Mouse (Mus musculus): ENCODE measurements around the gene Abca6.

Abca6 gene

DNA sequence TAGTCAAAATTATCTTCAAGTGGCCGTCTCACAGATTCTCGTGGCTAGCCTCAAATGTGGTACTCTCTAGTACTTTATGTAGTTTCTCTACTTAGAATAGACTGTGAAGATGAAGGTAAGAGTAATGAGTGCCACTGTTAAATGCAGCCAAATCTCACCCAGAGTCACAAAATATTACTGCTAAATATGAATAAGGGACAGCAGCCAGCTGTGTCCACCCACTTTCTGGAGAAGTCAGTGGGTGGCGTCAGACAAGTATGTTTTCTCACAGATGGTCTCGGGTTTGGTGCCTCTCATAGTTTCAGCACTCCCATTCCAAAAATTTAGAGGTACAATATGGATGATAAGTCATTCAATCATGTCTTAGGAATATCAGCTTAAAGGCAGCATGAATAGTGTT, 56.3 kb downstream of the Abca6 start:
- DNase-seq, result no peak

DNA sequence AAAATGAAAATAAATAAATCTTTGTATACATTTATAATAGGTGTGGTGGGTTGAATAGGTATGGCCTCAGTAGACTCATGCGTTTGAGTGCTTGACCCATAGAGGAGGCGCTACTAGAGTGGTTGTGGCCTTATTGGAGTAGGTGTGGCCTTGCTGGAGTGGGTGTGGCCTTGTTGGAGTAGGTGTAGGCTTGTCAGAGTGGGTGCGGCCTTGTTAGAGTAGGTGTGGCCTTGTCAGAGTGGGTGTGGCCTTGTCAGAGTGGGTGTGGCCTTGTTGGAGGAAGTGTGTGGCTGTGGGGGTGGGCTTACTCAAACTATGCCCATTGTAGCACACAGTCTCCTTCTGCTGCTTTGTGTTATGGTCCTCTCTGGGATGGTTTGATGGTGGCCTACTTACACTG, 80.4 kb downstream of the Abca6 start:
- no peak for DNase-seq

DNA sequence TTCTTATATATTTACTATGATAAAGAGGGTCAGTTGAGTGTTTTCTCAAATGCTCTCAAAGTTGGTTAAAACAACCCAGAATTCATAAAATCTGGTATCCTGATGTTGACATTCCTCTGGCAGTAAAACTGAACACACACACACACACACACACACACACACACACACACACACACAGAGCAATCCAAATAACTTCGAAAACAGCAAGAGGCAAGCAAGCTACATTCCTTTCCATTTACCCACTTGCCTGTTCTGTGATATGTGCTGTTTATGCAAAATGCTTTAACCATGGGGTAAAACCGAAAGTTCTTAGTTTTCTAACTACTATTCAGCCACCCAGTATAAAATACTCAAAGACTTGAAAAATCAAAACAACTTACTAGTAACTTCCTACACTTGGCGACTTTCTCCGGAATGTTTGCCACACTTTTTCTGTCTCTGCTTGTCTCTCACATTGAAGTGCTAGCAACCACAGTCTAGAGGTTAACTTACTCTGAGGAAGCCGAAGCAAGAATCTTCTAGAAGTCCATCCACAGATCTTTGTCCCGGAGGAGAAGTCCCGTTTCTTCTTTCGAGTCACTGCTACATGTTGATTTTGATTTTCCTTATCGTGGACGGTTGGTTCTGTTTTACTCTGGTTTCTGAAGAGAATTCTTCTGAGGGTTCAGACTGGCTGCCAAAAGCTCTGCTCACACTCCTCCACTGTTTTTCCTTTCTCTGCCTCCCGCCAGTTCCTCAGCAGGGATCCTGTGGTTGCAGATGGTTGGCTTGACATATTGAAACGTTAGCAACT, 83.9 kb downstream of the Abca6 start, which contains the start of gene Abca9:
Gene Abca9, minus strand, starts transcription at position 738 of the 793 bp plus-strand sequence.
- DNase-seq, result peak; percentile 50 to 60

DNA sequence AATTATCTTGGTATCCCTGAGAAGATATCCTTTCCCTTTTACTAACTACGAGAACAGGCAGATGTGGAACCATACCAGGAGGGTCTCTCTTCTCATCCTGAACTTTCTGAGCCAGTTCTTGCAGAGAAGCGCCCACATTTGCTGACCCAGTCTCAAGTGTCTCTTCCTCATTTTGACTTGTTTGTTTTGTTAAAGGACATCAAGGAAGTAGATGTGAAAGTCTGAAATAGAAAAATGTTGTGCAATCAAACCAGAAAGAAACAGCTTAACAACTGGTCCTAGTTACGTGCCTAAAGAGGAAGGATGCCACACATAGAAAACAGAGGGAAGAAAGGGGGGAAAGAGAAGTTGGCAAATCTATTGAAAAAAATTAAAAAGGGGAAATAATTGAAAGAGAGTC, 85.8 kb downstream of the Abca6 start:
- DNase-seq, result no peak

DNA sequence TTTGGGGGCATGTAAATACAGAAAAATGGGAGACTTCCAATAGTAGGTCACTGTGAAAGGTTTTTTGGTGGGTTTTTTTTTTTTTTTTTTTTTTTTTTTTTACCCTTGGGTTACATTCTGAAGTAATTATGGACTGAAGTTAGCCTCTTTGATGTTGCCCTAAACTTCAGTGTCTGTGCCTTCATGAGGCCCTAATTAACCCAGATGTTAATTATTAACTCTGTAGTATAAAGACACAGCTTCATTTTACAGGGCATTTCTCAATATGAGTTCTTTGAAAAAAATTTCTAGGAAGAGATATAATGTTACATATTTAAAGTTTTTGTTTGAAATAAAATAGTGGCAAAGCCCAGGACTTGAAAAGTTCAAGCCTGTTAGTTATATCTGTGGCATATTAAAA, 86.2 kb downstream of the Abca6 start:
- no peak for DNase-seq

DNA sequence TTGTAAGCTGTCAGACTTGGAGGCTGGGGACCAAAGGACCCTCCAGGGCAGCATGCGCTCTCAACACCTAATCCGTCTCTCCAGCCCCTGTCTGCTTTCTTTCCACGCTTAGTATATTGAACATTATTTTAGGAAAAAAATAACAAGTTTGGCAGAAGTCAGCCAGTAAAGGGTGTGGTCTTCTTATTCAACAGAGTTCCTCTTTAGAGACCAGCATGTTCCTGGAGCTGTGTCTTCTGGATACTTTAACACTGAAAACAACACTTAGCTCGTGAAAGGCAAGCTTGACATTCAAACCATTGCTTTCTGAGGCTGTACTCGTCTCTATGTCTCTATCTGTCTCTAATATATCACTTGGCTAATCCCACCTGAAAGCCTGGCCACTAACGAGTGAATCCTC, 94.5 kb downstream of the Abca6 start:
- DNase-seq, result no peak

DNA sequence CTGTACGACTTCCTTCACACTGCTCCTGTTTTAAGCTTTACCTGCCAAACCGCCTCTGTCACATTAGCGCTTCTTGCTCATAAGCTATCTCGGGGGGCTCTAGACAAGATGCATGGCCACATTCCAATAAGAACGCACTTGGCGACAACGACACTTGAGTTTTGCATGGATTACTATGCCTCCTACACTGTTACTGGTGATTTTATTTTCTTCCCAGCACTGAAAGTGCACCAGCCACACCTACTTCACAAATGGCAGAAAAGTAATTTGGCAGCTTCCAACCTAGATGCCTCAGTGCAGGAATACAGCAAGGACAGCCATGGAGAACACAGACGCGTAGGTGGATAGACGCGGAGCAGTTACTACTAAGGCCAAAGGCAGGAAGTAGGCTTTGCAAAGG, 95.6 kb downstream of the Abca6 start:
- DNase-seq, result no peak

DNA sequence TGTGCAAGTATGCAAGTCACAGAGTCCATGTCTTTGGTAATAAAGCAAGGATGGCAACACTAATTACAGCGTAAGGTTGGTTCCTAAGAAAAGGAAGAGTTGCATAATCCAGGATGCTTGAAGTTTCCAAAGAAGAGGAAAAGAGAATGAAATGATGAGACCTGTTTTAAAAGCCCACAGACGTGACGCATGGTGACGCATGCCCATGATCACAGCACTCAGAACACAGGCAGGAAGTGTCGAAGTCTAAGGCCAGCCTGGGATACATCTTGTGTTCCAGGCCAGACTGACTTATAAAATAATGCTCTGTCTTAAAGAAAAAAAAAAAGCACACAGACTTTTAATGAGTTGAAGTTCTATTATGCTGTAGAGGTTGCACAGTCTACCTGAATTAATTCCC, 103.9 kb downstream of the Abca6 start:
- no peak for DNase-seq

DNA sequence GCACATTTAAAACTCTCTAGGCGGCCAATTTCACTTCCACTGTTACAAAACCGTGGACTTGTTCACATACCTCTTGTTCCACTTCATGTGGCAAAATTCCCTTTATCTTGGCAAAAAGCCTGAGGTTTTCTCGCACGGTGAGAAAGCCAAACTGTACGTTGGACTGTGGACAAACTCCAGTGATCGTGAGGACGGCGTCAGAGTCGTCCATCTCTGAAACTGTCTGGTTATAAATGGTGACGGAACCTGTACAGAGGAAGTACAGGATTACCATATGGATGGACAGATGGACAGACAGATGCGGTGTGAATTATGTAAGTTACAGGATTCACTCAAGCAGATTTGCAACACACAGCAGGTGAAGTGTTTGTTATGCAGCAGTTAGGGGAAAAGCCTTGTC, 106.2 kb downstream of the Abca6 start:
- DNase-seq, result peak; percentile 8 to 38

DNA sequence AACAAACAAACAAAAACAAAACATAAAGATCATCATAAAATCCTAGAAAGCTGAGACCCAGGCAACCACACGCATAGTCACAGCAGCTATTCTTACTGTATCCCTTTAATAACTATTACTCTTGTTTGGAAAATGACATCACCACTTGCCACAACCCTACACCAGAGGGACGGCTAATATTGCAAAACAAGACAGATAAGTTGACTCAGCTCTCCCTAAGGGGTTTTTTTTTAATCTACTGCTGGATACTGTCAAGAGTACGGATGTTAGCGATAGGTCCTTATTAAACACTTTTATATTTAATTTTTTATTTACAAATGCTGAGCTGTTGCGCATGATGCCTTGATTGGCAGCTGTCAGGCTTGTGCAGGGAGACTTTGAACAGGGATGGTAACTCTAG, 120.8 kb downstream of the Abca6 start:
- no peak for DNase-seq

All from cerebellum, postnatal 14 days (tissue).